Mouse (Mus musculus): ENCODE measurements around the gene Med25. TPM values are rescaled to one million over a fixed set of nuclear protein-coding genes. Genes with fewer than 3 reads are reported as not detected.

The Med25 gene
- polyA plus RNA-seq, 1 experiment: 42.8 TPM

- no peak overlapping the region for H3K27ac ChIP-seq (ENCODE audit: insufficient read depth, low read length)
- H3K4me3 ChIP-seq (ENCODE audit: insufficient read depth, low read length): no peak overlapping the region
- peaks cover 15% of the 10 kb centered on the region for H3K4me1 ChIP-seq (ENCODE audit: control insufficient read depth, insufficient read depth, low read length)
- TF ChIP-seq CTCF (IDR thresholded peaks at IDR 0.05; ENCODE audit: borderline replicate concordance, insufficient read depth, low read length) (no peak), POLR2A (IDR thresholded peaks at IDR 0.05; ENCODE audit: low read depth, low read length) (no peak)
Observed at GRCm38 (mm10) chr7:44828706-44829105, 63.8 kb downstream of the Med25 start.

- H3K4me3 ChIP-seq (ENCODE audit: insufficient read depth, low read length): no peak overlapping the region
Observed at GRCm38 (mm10) chr7:44826771-44827170, 65.7 kb downstream of the Med25 start.

More at GRCm38 (mm10) chr7:44826771-44827170, 65.7 kb downstream of the Med25 start:
- TF ChIP-seq POLR2A (IDR thresholded peaks at IDR 0.05; ENCODE audit: low read depth, low read length) (no peak), CTCF (IDR thresholded peaks at IDR 0.05; ENCODE audit: borderline replicate concordance, insufficient read depth, low read length) (no peak)
- Histone ChIP-seq H3K27ac (ENCODE audit: insufficient read depth, low read length) (no peak overlapping the region; the same call in 1 of the 2 replicates), H3K4me1 (ENCODE audit: control insufficient read depth, insufficient read depth, low read length) (peaks cover 15% of the 10 kb centered on the region)

Other genes starting within 250 kb of the Med25 start
- not detected in 2 replicates for gene Myh14, start 221.9 kb downstream of the Med25 start, polyA plus RNA-seq (2011; ENCODE audit: insufficient read length, low read depth, missing spikeins)
- gene Izumo2, start 184.0 kb downstream of the Med25 start, polyA plus RNA-seq (2011; ENCODE audit: insufficient read length, low read depth, missing spikeins): not detected in 2 replicates
- 26.3 and 27.4 TPM in 2 replicates for gene Vrk3, start 144.3 kb downstream of the Med25 start, polyA plus RNA-seq (2011; ENCODE audit: insufficient read length, low read depth, missing spikeins)
- 0.12 and 0.53 TPM in 2 replicates for gene Zfp473, start 141.7 kb downstream of the Med25 start, polyA plus RNA-seq (2011; ENCODE audit: insufficient read length, low read depth, missing spikeins)
- gene Nup62, start 76.6 kb downstream of the Med25 start, polyA plus RNA-seq (2011; ENCODE audit: insufficient read length, low read depth, missing spikeins): 41.1 and 41.2 TPM in 2 replicates
- gene Il4i1, start 76.3 kb downstream of the Med25 start, polyA plus RNA-seq (2011; ENCODE audit: insufficient read length, low read depth, missing spikeins): 2.1 and 2.3 TPM in 2 replicates
- 342 and 471 TPM in 2 replicates for gene Atf5, start 76.1 kb downstream of the Med25 start, polyA plus RNA-seq (2011; ENCODE audit: insufficient read length, low read depth, missing spikeins)
- gene Akt1s1, start 43.7 kb downstream of the Med25 start, polyA plus RNA-seq (2011; ENCODE audit: insufficient read length, low read depth, missing spikeins): 80.0 and 84.2 TPM in 2 replicates
- 26.9 and 33.8 TPM in 2 replicates for gene Tbc1d17, start 43.6 kb downstream of the Med25 start, polyA plus RNA-seq (2011; ENCODE audit: insufficient read length, low read depth, missing spikeins)
- 24.7 and 30.6 TPM in 2 replicates for gene Pnkp, start 35.6 kb downstream of the Med25 start, polyA plus RNA-seq (2011; ENCODE audit: insufficient read length, low read depth, missing spikeins)
- 144 and 160 TPM in 2 replicates for gene Ptov1, start 22.9 kb downstream of the Med25 start, polyA plus RNA-seq (2011; ENCODE audit: insufficient read length, low read depth, missing spikeins)
- gene Fuz, start 3.4 kb upstream of the Med25 start, polyA plus RNA-seq (2011; ENCODE audit: insufficient read length, low read depth, missing spikeins): 11.1 and 11.5 TPM in 2 replicates
- gene Ap2a1, start 36.8 kb upstream of the Med25 start, polyA plus RNA-seq (2011; ENCODE audit: insufficient read length, low read depth, missing spikeins): 129 and 132 TPM in 2 replicates
- not detected in 2 replicates for gene Tsks, start 50.5 kb upstream of the Med25 start, polyA plus RNA-seq (2011; ENCODE audit: insufficient read length, low read depth, missing spikeins)
- gene Cpt1c, start 82.1 kb upstream of the Med25 start, polyA plus RNA-seq (2011; ENCODE audit: insufficient read length, low read depth, missing spikeins): 68.9 and 82.5 TPM in 2 replicates
- gene Prmt1, start 93.9 kb upstream of the Med25 start, polyA plus RNA-seq (2011; ENCODE audit: insufficient read length, low read depth, missing spikeins): 403 and 439 TPM in 2 replicates
- 62.2 and 75.1 TPM in 2 replicates for gene Irf3, start 104.9 kb upstream of the Med25 start, polyA plus RNA-seq (2011; ENCODE audit: insufficient read length, low read depth, missing spikeins)
- 31.8 and 37.1 TPM in 2 replicates for gene Bcl2l12, start 106.0 kb upstream of the Med25 start, polyA plus RNA-seq (2011; ENCODE audit: insufficient read length, low read depth, missing spikeins)
- 75.4 and 79.8 TPM in 2 replicates for gene Scaf1, start 123.7 kb upstream of the Med25 start, polyA plus RNA-seq (2011; ENCODE audit: insufficient read length, low read depth, missing spikeins)
- 83.0 and 116 TPM in 2 replicates for gene Rras, start 125.2 kb upstream of the Med25 start, polyA plus RNA-seq (2011; ENCODE audit: insufficient read length, low read depth, missing spikeins)
- gene Prr12, start 160.2 kb upstream of the Med25 start, polyA plus RNA-seq (2011; ENCODE audit: insufficient read length, low read depth, missing spikeins): 15.4 and 16.9 TPM in 2 replicates
- 33.0 and 38.0 TPM in 2 replicates for gene Nosip, start 169.7 kb upstream of the Med25 start, polyA plus RNA-seq (2011; ENCODE audit: insufficient read length, low read depth, missing spikeins)
- 15.1 and 17.5 TPM in 2 replicates for gene Prrg2, start 170.0 kb upstream of the Med25 start, polyA plus RNA-seq (2011; ENCODE audit: insufficient read length, low read depth, missing spikeins)
- 439 and 601 TPM in 2 replicates for gene Rcn3, start 199.5 kb upstream of the Med25 start, polyA plus RNA-seq (2011; ENCODE audit: insufficient read length, low read depth, missing spikeins)
- gene Fcgrt, start 211.1 kb upstream of the Med25 start, polyA plus RNA-seq (2011; ENCODE audit: insufficient read length, low read depth, missing spikeins): 41.5 and 64.3 TPM in 2 replicates
- gene Rps11, start 231.7 kb upstream of the Med25 start, polyA plus RNA-seq (2011; ENCODE audit: insufficient read length, low read depth, missing spikeins): 1,929 and 1,977 TPM in 2 replicates
- gene Rpl13a, start 236.0 kb upstream of the Med25 start, polyA plus RNA-seq (2011; ENCODE audit: insufficient read length, low read depth, missing spikeins): 3,288 and 3,370 TPM in 2 replicates
- gene Gm45713, start 243.5 kb upstream of the Med25 start, polyA plus RNA-seq (2011; ENCODE audit: insufficient read length, low read depth, missing spikeins): 1.8 TPM in 2 replicates
- gene Flt3l, start 243.7 kb upstream of the Med25 start, polyA plus RNA-seq (2011; ENCODE audit: insufficient read length, low read depth, missing spikeins): 9.4 and 17.1 TPM in 2 replicates